Mouse (Mus musculus): ENCODE measurements around the gene Wdfy3.
"Not testable (repeated sequence)": the region's sequence is repeated elsewhere in the genome, so short reads cannot be mapped to it uniquely, and the experiment has no call there.

The Wdfy3 gene

GRCm38 (mm10) chr5:101887989-101888388 is 181.7 kb downstream of the Wdfy3 start:
- no peak for DNase-seq (ENCODE audit: low read depth, low spot score)

GRCm38 (mm10) chr5:101885039-101885438 is 184.7 kb downstream of the Wdfy3 start:
- DNase-seq (ENCODE audit: low read depth, low spot score): no peak

- no peak for DNase-seq (ENCODE audit: low read depth, low spot score)
Observed at GRCm38 (mm10) chr5:101882191-101882590, 187.5 kb downstream of the Wdfy3 start.

GRCm38 (mm10) chr5:101879914-101880313 is 189.8 kb downstream of the Wdfy3 start:
- DNase-seq (ENCODE audit: low read depth, low spot score): no peak

DNA sequence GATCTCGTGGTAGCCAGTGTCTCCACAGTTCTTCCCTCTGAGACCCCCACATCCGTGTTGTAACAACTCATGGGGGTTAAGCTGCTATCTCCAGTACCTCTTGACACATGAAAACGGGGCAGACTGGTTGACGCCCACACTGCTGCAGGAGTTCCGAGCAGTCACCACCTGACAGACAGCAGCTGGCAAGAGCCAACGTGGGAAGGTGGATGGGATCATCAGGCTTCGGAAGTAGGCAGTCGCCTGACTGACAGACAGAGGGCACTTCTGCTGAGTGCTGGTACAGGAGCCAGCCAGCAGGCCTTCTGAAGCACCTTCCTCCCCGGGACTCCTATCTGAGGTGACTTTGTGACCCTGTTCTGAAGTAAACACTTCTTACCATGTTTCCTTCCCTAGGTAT is 191.3 kb downstream of the Wdfy3 start:
- DNase-seq (ENCODE audit: low read depth, low spot score): no peak

DNA sequence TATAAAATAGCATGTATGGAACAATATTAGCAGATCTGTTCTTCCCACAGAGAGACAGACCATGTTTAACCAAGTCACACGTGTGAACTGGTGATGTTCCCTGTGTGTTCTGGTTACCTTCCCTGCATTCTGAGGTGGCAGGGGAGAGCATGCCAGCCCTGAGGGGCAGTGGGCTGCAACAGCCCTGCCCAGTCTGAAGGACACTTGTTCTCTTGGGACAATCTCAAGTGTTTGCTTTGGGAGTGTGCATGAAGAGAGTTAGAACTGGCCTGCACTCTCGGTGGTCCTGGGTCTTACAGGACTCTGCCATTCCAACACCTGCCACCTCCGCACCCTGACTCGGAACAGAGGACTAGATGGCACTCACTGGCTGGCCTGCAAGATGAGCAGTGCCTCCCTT is 193.5 kb downstream of the Wdfy3 start:
- DNase-seq (ENCODE audit: low read depth, low spot score): no peak

DNA sequence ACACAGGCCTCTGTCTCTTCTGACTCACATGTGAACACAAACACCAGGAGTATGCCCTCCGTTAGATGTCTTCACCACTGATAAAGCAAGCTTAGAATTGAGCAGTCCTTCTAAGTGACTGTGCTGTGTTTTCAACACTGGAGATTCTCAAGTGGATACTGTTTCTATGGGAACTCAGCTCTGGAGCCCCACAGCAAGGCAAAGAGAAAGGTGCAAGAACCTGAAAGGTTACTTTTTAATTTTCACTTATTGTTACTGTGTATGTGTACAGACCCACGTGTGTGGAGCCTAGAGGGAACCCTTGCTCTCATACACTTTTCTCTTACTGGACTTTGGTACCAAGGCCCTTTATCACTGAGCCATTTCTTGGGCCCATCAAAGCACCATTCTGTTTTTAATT is 203.0 kb downstream of the Wdfy3 start:
- DNase-seq (ENCODE audit: low read depth, low spot score): no peak

GRCm38 (mm10) chr5:101863946-101864345 is 205.8 kb downstream of the Wdfy3 start:
- DNase-seq (ENCODE audit: low read depth, low spot score): no peak

DNA sequence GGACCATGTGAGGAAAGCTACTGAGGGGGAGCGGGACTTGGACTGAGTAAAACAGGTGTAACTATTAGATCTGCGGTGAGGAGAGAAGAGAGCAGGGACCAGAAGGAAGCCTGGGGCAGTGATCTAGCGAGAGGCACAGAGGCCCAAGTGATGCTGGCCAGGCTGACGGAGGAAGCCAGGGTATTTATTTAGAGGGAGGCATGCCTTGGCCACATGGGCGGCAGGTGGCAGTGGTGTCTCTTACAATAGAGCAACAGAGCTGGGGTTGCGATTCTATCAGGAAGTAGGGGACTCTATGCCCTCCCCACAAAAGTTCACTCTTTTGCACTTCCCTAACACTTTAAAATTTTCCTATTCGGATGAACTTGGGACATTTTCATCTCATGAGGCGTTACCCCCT is 207.1 kb downstream of the Wdfy3 start:
- DNase-seq (ENCODE audit: low read depth, low spot score): no peak

DNA sequence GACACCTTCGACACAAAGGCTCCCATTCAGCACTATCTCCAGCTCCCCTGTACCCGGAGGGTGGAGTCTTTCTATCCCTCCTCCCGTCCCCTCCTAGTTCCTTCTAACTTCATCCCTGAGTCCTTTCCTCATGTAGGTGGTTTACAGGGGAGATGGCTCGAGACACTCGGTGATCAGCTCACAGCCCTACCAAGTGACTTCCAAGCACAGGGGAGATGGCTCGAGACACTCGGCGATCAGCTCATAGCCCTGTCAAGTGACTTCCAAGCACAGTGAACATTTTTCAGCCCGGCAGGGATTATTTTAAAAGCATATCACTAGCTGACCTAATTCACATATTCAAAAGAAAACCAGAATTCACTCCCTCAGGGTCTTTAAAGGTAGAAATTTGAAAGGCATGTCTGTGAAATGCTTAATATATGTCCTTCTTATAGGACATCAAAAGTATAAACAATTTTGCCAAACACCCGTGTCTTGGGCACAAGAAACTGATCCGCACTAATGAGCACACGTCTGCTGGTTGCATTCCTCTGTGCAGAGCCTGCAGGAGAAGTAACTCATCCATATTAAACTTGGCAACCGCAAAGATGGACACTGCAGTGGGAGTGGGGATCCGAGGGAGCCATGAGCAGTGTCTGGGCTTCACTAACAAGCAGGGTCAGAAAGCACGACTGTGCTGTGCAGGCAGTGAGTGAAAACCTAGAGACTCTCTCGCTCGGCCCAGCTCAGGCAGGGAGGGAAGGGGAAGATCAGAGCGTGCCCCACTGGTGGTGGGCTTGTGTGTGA is 207.7 kb downstream of the Wdfy3 start:
- no peak for DNase-seq (ENCODE audit: low read depth, low spot score)

GRCm38 (mm10) chr5:101858891-101859436 is 210.8 kb downstream of the Wdfy3 start:
- no peak for DNase-seq (ENCODE audit: low read depth, low spot score)

DNA sequence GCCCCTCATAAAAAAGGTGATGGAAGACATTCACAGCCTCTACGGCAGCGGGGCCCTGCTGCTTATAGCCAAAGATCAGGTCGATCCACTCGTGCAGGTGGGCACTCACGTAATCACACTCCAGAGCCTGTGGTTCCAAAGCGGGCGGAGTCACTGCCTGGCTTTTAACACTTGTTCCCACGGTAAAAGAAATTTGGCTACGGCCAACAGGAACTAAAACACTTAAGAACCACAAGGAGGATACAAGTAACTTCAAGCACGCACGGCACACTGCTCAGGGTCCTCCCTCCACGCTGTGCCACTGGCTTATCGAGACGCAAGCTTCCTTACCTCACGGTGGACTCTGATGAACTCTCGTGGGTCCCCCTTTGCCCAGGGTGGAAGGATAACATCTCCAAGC is 214.2 kb downstream of the Wdfy3 start:
- DNase-seq (ENCODE audit: low read depth, low spot score): no peak

DNA sequence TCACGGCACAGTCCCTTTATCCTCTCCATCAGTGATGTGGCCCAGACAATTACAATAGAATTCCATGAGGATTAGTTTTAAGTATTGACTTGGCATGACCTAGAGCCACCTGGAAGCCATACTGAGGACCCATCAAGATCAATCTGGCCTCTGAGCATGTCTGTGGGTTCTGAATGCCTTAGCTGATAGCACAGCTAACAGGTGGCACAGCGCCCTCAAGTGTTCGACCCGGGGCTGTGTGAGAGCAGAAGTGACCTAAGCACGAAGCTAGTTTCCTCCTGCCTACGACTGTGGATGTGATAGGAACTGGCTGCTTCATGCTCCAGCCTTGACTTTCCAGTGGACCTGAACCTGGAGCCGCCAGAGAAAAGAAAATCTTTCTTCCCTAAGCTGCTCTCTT is 215.1 kb downstream of the Wdfy3 start:
- no peak for DNase-seq (ENCODE audit: low read depth, low spot score)

DNA sequence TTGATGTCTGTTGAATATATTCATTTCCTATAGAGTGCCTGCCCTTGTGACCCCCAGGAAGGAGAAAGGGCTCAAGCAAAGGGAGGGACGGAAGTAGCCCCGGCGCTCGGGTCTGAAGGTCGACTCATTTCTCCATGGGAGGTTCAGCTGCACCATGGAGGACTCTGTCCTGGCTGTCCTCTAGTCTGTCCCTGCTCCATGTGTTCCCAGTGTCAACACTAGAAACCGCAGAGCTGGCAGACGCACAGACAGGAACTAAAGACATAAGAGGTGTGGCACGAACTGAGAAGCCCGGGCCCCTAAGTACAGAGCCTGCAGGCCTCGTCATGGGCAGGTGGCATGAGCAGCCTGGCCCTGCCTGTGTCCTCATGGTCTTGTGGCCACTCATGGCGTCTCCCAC is 215.6 kb downstream of the Wdfy3 start:
- no peak for DNase-seq (ENCODE audit: low read depth, low spot score)

GRCm38 (mm10) chr5:101852116-101852680 is 217.5 kb downstream of the Wdfy3 start:
- DNase-seq (ENCODE audit: low read depth, low spot score): no peak

DNA sequence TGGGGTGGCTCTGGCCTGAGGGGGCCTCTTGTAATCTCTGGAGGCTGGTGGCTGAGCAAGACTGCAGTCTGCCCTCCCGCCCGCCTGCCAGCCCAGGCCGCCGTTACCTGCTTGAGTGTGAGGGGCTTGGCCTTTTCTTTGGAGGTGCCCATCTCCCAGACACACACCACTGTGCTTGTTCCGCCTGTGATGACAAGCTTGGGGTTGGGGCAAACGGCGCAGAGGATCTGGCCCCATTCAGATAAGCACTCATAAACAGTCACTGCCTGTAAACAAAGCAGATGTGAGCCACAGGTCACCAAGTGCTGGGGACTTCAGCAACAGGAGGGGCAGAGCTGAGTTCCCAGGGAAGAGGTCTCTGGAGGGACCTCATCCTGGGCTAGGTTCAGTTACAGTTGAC is 218.6 kb downstream of the Wdfy3 start:
- DNase-seq (ENCODE audit: low read depth, low spot score): no peak

DNA sequence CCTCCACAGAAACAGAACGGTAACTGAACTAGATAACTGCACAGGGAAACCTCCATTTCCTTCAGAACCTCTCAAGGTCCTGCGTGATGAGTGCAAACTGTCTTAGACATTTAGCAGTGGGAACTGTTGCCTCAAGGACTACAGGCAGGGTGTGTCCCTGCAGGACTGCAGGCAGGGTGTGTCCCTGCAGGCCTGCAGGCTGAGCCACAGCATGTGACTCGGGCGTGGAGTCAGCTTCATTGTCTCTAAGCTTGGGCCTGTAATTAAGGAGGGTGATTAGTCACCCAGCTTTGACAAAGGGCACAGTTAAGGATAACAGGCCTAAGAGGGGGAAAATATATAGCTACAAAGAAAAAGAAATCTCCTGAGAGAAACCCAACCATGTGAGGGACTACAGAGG is 222.0 kb downstream of the Wdfy3 start:
- no peak for DNase-seq (ENCODE audit: low read depth, low spot score)

DNA sequence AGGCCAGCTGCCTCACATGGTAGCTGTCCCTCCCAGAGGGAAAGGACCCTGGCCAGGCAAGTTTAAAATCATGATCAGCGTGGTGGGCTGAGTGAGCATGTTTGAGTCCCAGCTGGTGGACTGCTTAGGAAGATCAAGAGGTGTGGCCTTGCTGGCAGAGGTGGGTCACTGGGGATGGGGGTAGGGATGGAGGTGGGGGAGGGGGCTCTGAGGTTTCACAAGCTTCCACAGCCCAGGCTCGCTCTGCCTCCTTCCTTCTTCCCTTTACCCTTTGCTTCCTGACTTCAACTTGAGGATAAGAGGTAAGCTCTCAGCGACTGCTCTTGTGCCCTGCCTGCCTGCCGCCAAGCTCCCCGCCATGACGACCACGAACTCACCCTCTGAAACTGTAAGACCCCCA is 222.4 kb downstream of the Wdfy3 start:
- no peak for DNase-seq (ENCODE audit: low read depth, low spot score)

DNA sequence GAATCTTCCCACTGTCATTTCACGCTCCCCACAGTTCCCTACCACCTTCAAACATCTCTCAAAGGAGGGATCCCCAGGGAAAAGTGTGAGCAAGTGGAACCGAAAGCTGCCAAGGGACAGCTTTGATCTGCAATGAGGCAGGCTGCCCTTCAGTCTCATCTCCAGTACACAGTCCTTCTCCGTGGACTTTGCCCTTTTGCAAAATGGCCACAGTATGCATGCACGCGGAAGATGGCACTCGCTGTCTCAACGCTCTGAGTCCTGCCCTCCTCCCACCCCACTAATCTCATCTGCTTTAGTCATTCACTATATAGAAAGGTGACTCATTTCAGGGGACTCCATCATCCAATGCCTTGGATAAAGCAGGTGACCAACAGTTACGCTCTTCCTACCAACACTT is 223.8 kb downstream of the Wdfy3 start:
- no peak for DNase-seq (ENCODE audit: low read depth, low spot score)

DNA sequence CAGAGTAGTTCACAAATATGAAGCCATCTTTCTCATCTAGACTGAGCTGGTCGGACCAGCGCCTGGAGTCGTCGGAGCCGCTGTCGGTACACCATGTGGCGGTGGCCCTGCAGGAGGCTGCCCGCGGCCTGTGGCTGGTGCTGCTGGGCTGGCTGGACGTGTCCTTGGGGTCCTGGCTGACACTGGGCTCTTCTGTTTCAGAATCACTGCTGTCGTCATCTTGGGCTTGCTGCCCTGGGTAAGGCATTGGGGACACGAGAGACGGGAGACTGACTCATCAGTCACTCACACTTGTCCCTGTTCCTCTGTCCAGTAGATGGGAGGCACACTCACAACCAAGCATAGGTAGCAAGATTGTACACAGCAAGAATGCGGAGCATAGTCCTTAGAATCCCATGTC is 224.7 kb downstream of the Wdfy3 start:
- no peak for DNase-seq (ENCODE audit: low read depth, low spot score)

- no peak for DNase-seq (ENCODE audit: low read depth, low spot score)
Observed at GRCm38 (mm10) chr5:101840476-101840875, 229.2 kb downstream of the Wdfy3 start.

- DNase-seq (ENCODE audit: low read depth, low spot score): not testable (repeated sequence)
Observed at GRCm38 (mm10) chr5:101837605-101838004, 232.1 kb downstream of the Wdfy3 start.

GRCm38 (mm10) chr5:101836221-101836620 is 233.5 kb downstream of the Wdfy3 start:
- DNase-seq (ENCODE audit: low read depth, low spot score): no peak

Measured in retina, adult 2 months (tissue).